Mouse (Mus musculus): Measurements from ENCODE around the gene Epb41l2.

DNA sequence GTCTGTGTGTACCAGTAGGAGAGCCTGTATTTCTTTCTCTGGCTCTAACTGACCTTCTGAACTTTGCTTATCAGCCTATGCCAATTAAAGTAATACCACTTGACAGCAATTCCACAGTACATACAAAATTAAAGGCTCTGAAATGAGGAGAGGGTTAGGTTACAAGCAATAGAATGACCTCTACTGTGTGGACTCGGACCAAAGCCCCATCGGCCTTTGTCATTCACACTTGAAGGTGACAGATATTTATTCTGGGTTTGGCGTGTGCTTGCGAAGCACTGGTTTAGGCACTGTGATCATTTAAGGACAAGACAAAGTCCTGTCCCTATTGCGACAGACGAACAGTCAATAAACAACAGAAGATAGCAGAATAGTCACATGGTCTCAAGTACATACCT is 180.2 kb downstream of the Epb41l2 start:
- TF ChIP-seq CTCF (IDR thresholded peaks at IDR 0.05; ENCODE audit: insufficient read depth, low read depth, low read length) = no peak
- no peak for TF ChIP-seq POLR2A (IDR thresholded peaks at IDR 0.05; ENCODE audit: insufficient read depth, low read depth, low read length)

Measured in olfactory bulb, adult 2 months (tissue).